Mouse (Mus musculus) layer of hippocampus, adult 18-20 months (tissue): Measurements from ENCODE around the gene Arhgef25. TPM values are rescaled to one million over a fixed set of nuclear protein-coding genes. Genes with fewer than 3 reads are reported as not detected.
"Not testable (repeated sequence)": the region's sequence is repeated elsewhere in the genome, so short reads cannot be mapped to it uniquely, and the experiment has no call there.

Experiments used
- DNase-seq, 2 experiments: peaks; one replicate each; pipeline ENCODE4 v3.0.0; 2022; ENCODE audit warnings: low spot score in 2 of 2
- total RNA-seq, 2 experiments: library from RNA; stranded (reverse); gene quantifications; 2 replicates each; pipeline ENCODE4 v1.2.3; 2021

The Arhgef25 gene
- total RNA-seq, 2 experiments from 2014 or later: 338 to 373 TPM

- no peak for DNase-seq
Observed at GRCm38 (mm10) chr10:127205373-127205772, 15.5 kb upstream of the Arhgef25 start.

GRCm38 (mm10) chr10:127204589-127204988, 14.7 kb upstream of the Arhgef25 start:
- DNase-seq: no peak

- DNase-seq: no peak
Observed at GRCm38 (mm10) chr10:127203106-127203505, 13.2 kb upstream of the Arhgef25 start.

GRCm38 (mm10) chr10:127200279-127200678, 10.4 kb upstream of the Arhgef25 start:
- no peak for DNase-seq

GRCm38 (mm10) chr10:127199474-127199873, 9.6 kb upstream of the Arhgef25 start:
- no peak for DNase-seq

- DNase-seq: no peak
Observed at GRCm38 (mm10) chr10:127199068-127199467, 9.2 kb upstream of the Arhgef25 start.

- no peak for DNase-seq
Observed at GRCm38 (mm10) chr10:127198492-127198891, 8.6 kb upstream of the Arhgef25 start.

- peak in 1 of 2 experiments; percentile 61 for DNase-seq
Observed at GRCm38 (mm10) chr10:127197505-127198110, 7.7 kb upstream of the Arhgef25 start.

- DNase-seq: peak in 1 of 2 experiments; percentile 7
Observed at GRCm38 (mm10) chr10:127197104-127197503, 7.2 kb upstream of the Arhgef25 start.

- peak in 1 of 2 experiments; percentile 72 for DNase-seq
Observed at GRCm38 (mm10) chr10:127196392-127196791, 6.5 kb upstream of the Arhgef25 start.

- peak in 1 of 2 experiments; percentile 69 for DNase-seq
Observed at GRCm38 (mm10) chr10:127195328-127196129, 5.6 kb upstream of the Arhgef25 start, which contains the start of gene Dtx3. Dtx3 (minus strand) TSS chr10:127195728.

- DNase-seq: peak in 1 of 2 experiments; percentile 49
Observed at GRCm38 (mm10) chr10:127194428-127195327, 4.8 kb upstream of the Arhgef25 start.

- no peak for DNase-seq
Observed at GRCm38 (mm10) chr10:127193011-127193410, 3.1 kb upstream of the Arhgef25 start.

GRCm38 (mm10) chr10:127192057-127192328, 2.1 kb upstream of the Arhgef25 start:
- not testable (repeated sequence) for DNase-seq

GRCm38 (mm10) chr10:127191191-127192056, 1.5 kb upstream of the Arhgef25 start:
- peak in 1 of 2 experiments; percentile 9 for DNase-seq

GRCm38 (mm10) chr10:127190398-127191190, 711 bp upstream of the Arhgef25 start:
- peak in 1 of 2 experiments; percentile 13 for DNase-seq

- DNase-seq: no peak
Observed at GRCm38 (mm10) chr10:127189116-127189650, 700 bp downstream of the Arhgef25 start.

- DNase-seq: peak in 1 of 2 experiments; percentile 68
Observed at GRCm38 (mm10) chr10:127188465-127189115, 1.3 kb downstream of the Arhgef25 start.

GRCm38 (mm10) chr10:127188079-127188453, 1.8 kb downstream of the Arhgef25 start:
- DNase-seq: peak in 1 of 2 experiments; percentile 9
